Mouse (Mus musculus): ENCODE measurements around the gene Slc4a7. TPM values are rescaled to one million over a fixed set of nuclear protein-coding genes. Genes with fewer than 3 reads are reported as not detected.

Slc4a7 gene
- polyA plus RNA-seq, 1 experiment from 2014 or later: 36.9 TPM

GRCm38 (mm10) chr14:14803921-14804517, 101.9 kb downstream of the Slc4a7 start:
- peaks cover 11% of the 10 kb centered on the region for H3K36me3 ChIP-seq
- no peaks in the 10 kb centered on the region for H3K9me3 ChIP-seq
- H3K9ac ChIP-seq: no peak overlapping the region
- ATAC-seq (ENCODE audit: low FRiP score): peak; percentile 75
- H3K4me1 ChIP-seq (replicated peaks): peaks cover 6% of the 10 kb centered on the region; the same call in 1 of the 2 replicates
- no peak overlapping the region for H3K4me3 ChIP-seq
- H3K27ac ChIP-seq: no peak overlapping the region
- no peak overlapping the region for H3K4me2 ChIP-seq
- H3K27me3 ChIP-seq: no peaks in the 10 kb centered on the region
- WGBS: 11% methylated on average over 10 of the region's 10 CpGs

DNA sequence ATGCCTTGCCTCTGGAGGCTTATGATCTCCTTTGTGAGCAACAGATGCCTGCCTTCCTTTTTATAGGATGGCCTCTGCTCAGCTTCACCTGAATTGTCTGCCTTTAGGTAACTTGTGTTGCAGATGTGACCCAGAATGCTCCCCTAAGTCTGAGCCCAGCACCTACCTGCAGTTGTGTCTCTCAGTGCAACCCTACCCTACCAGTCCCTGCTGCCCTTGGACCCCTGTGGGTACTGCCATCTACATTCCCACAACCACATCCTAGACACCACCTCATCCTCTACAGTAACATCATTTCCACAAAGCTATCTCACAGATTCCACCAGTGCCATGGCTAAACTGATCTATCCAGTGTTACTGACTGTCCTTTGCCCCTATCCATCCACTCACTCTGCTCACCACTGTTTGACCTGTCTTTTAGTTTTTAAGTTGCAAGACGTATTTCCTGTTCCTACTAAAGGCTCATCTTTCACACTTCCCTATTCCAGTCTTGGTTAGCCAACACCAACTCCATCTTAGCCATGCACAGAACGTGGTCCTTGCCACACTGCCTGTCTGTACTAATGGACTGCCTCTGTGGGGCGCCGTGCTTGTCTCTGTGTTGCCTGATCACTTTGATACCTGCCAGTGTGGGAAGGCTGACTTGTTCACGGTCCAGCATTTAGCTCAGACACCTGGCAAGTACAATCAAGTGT, 102.6 kb downstream of the Slc4a7 start:
- Histone ChIP-seq H3K36me3 (peaks cover 11% of the 10 kb centered on the region), H3K27ac (no peak overlapping the region), H3K4me3 (no peak overlapping the region), H3K9ac (no peak overlapping the region), H3K4me1 (replicated peaks) (peaks cover 6% of the 10 kb centered on the region; the same call in 1 of the 2 replicates), H3K4me2 (no peak overlapping the region), H3K27me3 (no peaks in the 10 kb centered on the region), H3K9me3 (no peaks in the 10 kb centered on the region)
- ATAC-seq (ENCODE audit: low FRiP score): peak; percentile 29; the same call in 1 of the 2 replicates
- 74% methylated on average over 5 of the region's 5 CpGs for WGBS

GRCm38 (mm10) chr14:14832520-14833240, 130.6 kb downstream of the Slc4a7 start:
- 74% methylated on average over 12 of the region's 12 CpGs for WGBS

DNA sequence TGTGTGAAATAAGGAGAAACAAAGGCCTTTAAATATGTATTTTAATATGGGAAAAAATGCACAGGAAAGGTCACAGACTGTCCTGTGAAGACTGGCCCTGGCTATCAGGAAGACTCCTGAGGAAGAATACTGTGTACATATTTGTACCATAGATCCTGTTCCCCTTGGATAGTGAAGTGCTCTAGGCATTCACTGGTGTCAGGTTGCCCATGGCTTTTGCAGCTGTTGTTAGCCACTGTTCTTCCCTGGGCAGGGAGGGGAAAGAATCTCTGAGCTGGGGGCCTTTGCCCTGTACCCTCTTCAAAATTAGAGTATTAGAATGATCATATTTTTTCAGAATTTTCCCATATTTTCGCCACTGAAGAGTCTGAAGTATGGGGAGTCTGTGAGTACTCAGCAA, 131.4 kb downstream of the Slc4a7 start:
- H3K36me3 ChIP-seq: no peaks in the 10 kb centered on the region
- WGBS: 86% methylated on average over 1 of the region's 1 CpGs
- no peak overlapping the region for H3K9ac ChIP-seq
- H3K4me1 ChIP-seq (replicated peaks): no peaks in the 10 kb centered on the region
- no peak overlapping the region for H3K27ac ChIP-seq
- no peaks in the 10 kb centered on the region for H3K27me3 ChIP-seq
- ATAC-seq (ENCODE audit: low FRiP score): no peak
- H3K9me3 ChIP-seq: no peaks in the 10 kb centered on the region
- H3K4me3 ChIP-seq: no peak overlapping the region
- no peak overlapping the region for H3K4me2 ChIP-seq

More at GRCm38 (mm10) chr14:14832520-14833240, 130.6 kb downstream of the Slc4a7 start:
- Histone ChIP-seq H3K27ac (no peak overlapping the region), H3K4me1 (replicated peaks) (no peaks in the 10 kb centered on the region), H3K36me3 (no peaks in the 10 kb centered on the region), H3K9ac (no peak overlapping the region), H3K4me3 (no peak overlapping the region), H3K9me3 (no peaks in the 10 kb centered on the region), H3K27me3 (no peaks in the 10 kb centered on the region), H3K4me2 (no peak overlapping the region)
- no peak for ATAC-seq (ENCODE audit: low FRiP score)

DNA sequence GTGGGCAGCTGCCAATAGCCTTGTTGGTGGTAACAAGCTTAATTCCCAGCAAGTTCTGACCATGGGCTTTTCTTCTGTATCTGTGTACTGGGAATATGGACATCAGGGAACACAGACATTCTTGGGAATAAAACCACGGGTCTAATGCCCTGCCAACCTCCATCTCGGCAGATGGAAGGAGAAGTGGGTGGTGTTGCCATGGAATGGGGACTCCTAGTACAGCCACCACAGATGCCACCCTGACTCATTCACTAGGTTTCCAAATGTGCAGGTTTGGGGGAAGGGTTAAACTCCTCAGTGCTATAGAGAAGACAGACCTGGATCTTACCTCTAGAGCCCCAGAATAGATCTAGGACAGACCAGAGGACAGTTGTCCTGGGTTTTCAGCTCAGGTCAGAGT, 132.2 kb downstream of the Slc4a7 start:
- no peaks in the 10 kb centered on the region for H3K4me1 ChIP-seq (replicated peaks)
- no peak overlapping the region for H3K4me3 ChIP-seq
- H3K9ac ChIP-seq: no peak overlapping the region
- no peaks in the 10 kb centered on the region for H3K27me3 ChIP-seq
- H3K27ac ChIP-seq: no peak overlapping the region
- H3K4me2 ChIP-seq: no peak overlapping the region
- no peak for ATAC-seq (ENCODE audit: low FRiP score)
- 88% methylated on average over 2 of the region's 2 CpGs for WGBS
- H3K36me3 ChIP-seq: no peaks in the 10 kb centered on the region
- no peaks in the 10 kb centered on the region for H3K9me3 ChIP-seq

DNA sequence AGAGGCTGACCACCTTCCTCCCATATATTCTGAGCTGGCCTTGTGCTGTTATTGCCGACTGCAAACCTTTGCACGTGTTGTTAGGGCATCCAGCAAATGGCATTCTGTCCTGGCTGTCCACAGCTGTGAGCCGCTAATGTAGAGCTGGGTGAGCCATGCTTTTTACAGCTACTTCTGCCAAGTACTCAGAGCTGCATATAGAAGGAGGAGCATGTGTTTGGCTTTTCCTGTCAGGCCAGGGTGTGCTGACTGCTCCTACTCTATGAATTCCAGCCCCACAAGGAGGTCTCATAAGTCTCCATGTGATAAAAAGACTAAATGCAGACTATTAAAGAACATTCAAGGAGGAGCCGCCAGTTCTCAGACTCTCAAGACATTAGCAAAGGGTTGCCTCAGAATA, 135.5 kb downstream of the Slc4a7 start:
- ATAC-seq (ENCODE audit: low FRiP score): no peak
- Histone ChIP-seq H3K4me3 (no peak overlapping the region), H3K4me2 (no peak overlapping the region), H3K36me3 (no peaks in the 10 kb centered on the region), H3K27ac (no peak overlapping the region), H3K27me3 (no peaks in the 10 kb centered on the region), H3K9ac (no peak overlapping the region), H3K4me1 (replicated peaks) (no peaks in the 10 kb centered on the region), H3K9me3 (no peaks in the 10 kb centered on the region)
- WGBS: 81% methylated on average over 4 of the region's 4 CpGs

GRCm38 (mm10) chr14:14838109-14838508, 136.0 kb downstream of the Slc4a7 start:
- no peak overlapping the region for H3K9ac ChIP-seq

GRCm38 (mm10) chr14:14842734-14843530, 140.9 kb downstream of the Slc4a7 start:
- Histone ChIP-seq H3K4me1 (replicated peaks) (no peaks in the 10 kb centered on the region), H3K9me3 (no peaks in the 10 kb centered on the region), H3K27ac (no peak overlapping the region), H3K4me3 (no peak overlapping the region), H3K27me3 (no peaks in the 10 kb centered on the region), H3K4me2 (no peak overlapping the region), H3K9ac (no peak overlapping the region), H3K36me3 (no peaks in the 10 kb centered on the region)
- no peak for ATAC-seq (ENCODE audit: low FRiP score)
- WGBS: 84% methylated on average over 8 of the region's 8 CpGs

More at GRCm38 (mm10) chr14:14838109-14838508, 136.0 kb downstream of the Slc4a7 start:
- no peak overlapping the region for H3K27ac ChIP-seq
- no peaks in the 10 kb centered on the region for H3K9me3 ChIP-seq
- H3K4me1 ChIP-seq (replicated peaks): no peaks in the 10 kb centered on the region
- no peak overlapping the region for H3K4me3 ChIP-seq
- H3K36me3 ChIP-seq: no peaks in the 10 kb centered on the region
- ATAC-seq (ENCODE audit: low FRiP score): no peak
- H3K27me3 ChIP-seq: no peaks in the 10 kb centered on the region
- H3K4me2 ChIP-seq: no peak overlapping the region
- WGBS: 75% methylated on average over 1 of the region's 1 CpGs

Other genes starting within 250 kb of the Slc4a7 start
- 0.06 TPM in 1 of 2 replicates, not detected in the other for gene Nek10, start 101.1 kb downstream of the Slc4a7 start, polyA plus RNA-seq (2015; fragmentation: Nextera tagmentation; extraction: Ambion mirVana)

Measured in hindbrain, embryonic 13.5 days (tissue).